ENCODE assay signal across 8 mouse cellular contexts in the genomic region with DNA sequence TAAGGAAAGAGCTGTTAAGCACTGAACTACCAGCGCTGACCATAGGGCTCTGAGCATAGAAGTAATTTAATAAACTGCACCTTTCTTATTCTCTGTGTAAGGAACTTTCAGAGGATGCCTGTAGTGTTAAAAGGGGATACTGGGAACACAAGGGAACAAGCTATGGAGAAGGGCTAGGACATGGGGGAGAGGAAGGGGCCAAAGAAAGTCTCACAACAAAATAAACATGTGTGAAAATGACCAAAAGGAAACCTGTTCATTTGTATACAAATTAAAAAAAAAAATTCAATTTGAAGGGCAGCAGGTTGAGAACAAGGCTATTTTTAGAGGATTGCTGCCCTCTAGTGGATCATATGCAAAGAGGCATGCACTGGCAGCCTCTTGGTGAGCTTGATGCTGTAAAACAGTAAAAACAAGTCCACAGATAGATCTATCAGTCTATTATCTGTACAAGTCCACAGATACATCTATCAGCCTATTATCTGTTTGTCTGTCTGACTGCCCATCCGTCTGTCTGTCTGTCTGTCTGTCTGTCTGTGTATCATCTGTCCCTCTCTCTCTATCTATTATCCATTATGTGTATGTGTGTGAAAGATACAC. TPM values are rescaled to one million over a fixed set of nuclear protein-coding genes. Genes with fewer than 3 reads are reported as not detected.
DNase-seq lines count a peak whose midpoint lies in the region; ATAC-seq lines count a peak whose summit lies in the region.

No protein-coding gene starts in this region.

- WGBS in heart, embryonic 11.5 days (ENCODE audit: insufficient replicate concordance): 12% methylated on average over 2 of the region's 2 CpGs
- 7% methylated on average over 2 of the region's 2 CpGs for WGBS in heart, embryonic 10.5 days
- 7% methylated on average over 2 of the region's 2 CpGs for WGBS in midbrain, embryonic 15.5 days

- no peak overlapping the region for H3K27ac ChIP-seq in heart, embryonic 11.5 days (ENCODE audit: low read depth, low read length)
- no peak overlapping the region for H3K27ac ChIP-seq in heart, embryonic 10.5 days
- H3K27ac ChIP-seq in midbrain, embryonic 15.5 days: no peak overlapping the region

- no peak overlapping the region for H3K9ac ChIP-seq in heart, embryonic 11.5 days (ENCODE audit: low read depth, low read length)
- H3K9ac ChIP-seq in midbrain, embryonic 15.5 days: no peak overlapping the region

- DNase-seq in heart, adult 18-20 months: peak; percentile 37 to 47
- peak; percentile 68 for DNase-seq in cerebellum, adult 9-10 months
- peak; percentile 67 for DNase-seq in heart, embryonic 10.5 days (ENCODE audit: low spot score)
- peak; percentile 44 for DNase-seq in kidney, postnatal 14 days
- DNase-seq in ovary, adult 18-20 months (ENCODE audit: low spot score): no peak

- H3K9me3 ChIP-seq in heart, embryonic 11.5 days (replicated peaks; ENCODE audit: control insufficient read depth, low read length): no peaks in the 10 kb centered on the region
- no peaks in the 10 kb centered on the region for H3K9me3 ChIP-seq in heart, embryonic 10.5 days
- no peaks in the 10 kb centered on the region for H3K9me3 ChIP-seq in midbrain, embryonic 15.5 days

- H3K36me3 ChIP-seq in heart, embryonic 11.5 days (ENCODE audit: control insufficient read depth, insufficient read depth, low read length): no peaks in the 10 kb centered on the region
- H3K36me3 ChIP-seq in heart, embryonic 10.5 days: no peaks in the 10 kb centered on the region
- H3K36me3 ChIP-seq in midbrain, embryonic 15.5 days (replicated peaks): no peaks in the 10 kb centered on the region

- H3K4me3 ChIP-seq in heart, embryonic 11.5 days (ENCODE audit: low read depth, low read length): no peak overlapping the region
- H3K4me3 ChIP-seq in heart, embryonic 10.5 days: no peak overlapping the region
- H3K4me3 ChIP-seq in midbrain, embryonic 15.5 days: no peak overlapping the region

- no peaks in the 10 kb centered on the region for H3K27me3 ChIP-seq in heart, embryonic 11.5 days (ENCODE audit: control insufficient read depth, insufficient read depth, low read length)
- no peaks in the 10 kb centered on the region for H3K27me3 ChIP-seq in heart, embryonic 10.5 days (ENCODE audit: insufficient read depth, poor library complexity, severe bottlenecking)
- H3K27me3 ChIP-seq in midbrain, embryonic 15.5 days (replicated peaks): no peaks in the 10 kb centered on the region

- ATAC-seq in heart, embryonic 11.5 days (replicated peaks; ENCODE audit: insufficient number of reproducible peaks, low FRiP score, low TSS enrichment): no peak
- ATAC-seq in CD4-positive, CD25-positive, alpha-beta regulatory T cell, adult 4 months: peak; percentile 91
- ATAC-seq in midbrain, embryonic 15.5 days (replicated peaks): peak; percentile 76

- H3K4me1 ChIP-seq in heart, embryonic 11.5 days (ENCODE audit: control insufficient read depth, insufficient read depth, low read length): peaks cover 8% of the 10 kb centered on the region; the same call in 1 of the 2 replicates
- peaks cover 16% of the 10 kb centered on the region for H3K4me1 ChIP-seq in heart, embryonic 10.5 days
- 0 out of 2 replicates have a peak, but pooled peaks cover 3% of the 10 kb centered on the region for H3K4me1 ChIP-seq in midbrain, embryonic 15.5 days

- no peak overlapping the region for H3K4me2 ChIP-seq in heart, embryonic 11.5 days
- H3K4me2 ChIP-seq in midbrain, embryonic 15.5 days: no peak overlapping the region

RNA-seq across cellular contexts. Expression of gene Thbs4, which starts 53.8 kb away (rescaled TPM):
- 1 to 10 TPM; 4.5 to 5.3 TPM for total RNA-seq in heart, adult 18-20 months (2021)
- polyA plus RNA-seq in heart, embryonic 11.5 days (2014; fragmentation: Nextera tagmentation; extraction: Ambion mirVana): 39.4 and 52.7 TPM in 2 replicates
- not detected for polyA plus RNA-seq in CD4-positive, CD25-positive, alpha-beta regulatory T cell, adult 4 months (2017; shearing (Covaris generic))
- 38.0 and 59.9 TPM in 2 replicates for polyA plus RNA-seq in heart, embryonic 10.5 days (2016; fragmentation: Nextera tagmentation; extraction: Ambion mirVana)
- polyA plus RNA-seq in midbrain, embryonic 15.5 days (2015; fragmentation: Nextera tagmentation; extraction: Ambion mirVana): 2.2 and 2.5 TPM in 2 replicates

Comparison
In these comparisons a context has a peak if more than half of its experiments do, and no peak if none do; other contexts are left out.
1. RNA of gene Thbs4, which starts 53.8 kb away (polyA plus RNA-seq): 39.4 to 52.7 TPM in heart, embryonic 11.5 days and 38.0 to 59.9 TPM in heart, embryonic 10.5 days; 2.2 to 2.5 TPM in midbrain, embryonic 15.5 days and not detected in CD4-positive, CD25-positive, alpha-beta regulatory T cell, adult 4 months; every median in the first group is over 10 times any median in the second.